Mouse (Mus musculus) MEL (cell line): ENCODE measurements around the gene Casp2.

Experiments used
- CTCF ChIP-seq, 3 experiments: IDR thresholded peaks in 2 of 3; conservative IDR thresholded peaks in 1 of 3; 2 replicates each; pipeline ENCODE4 v1.5.1; 2011 to 2012; ENCODE audit warnings: low read length in 3 of 3, low read depth in 2 of 3, mild to moderate bottlenecking in 2 of 3, improper control_type of control experiment in 1 of 3, inconsistent platforms in 1 of 3, mixed read lengths in 1 of 3, moderate library complexity in 1 of 3; ENCODE audit not compliant: control insufficient read depth in 1 of 3, insufficient read depth in 1 of 3, poor library complexity in 1 of 3, severe bottlenecking in 1 of 3
- ETS1 ChIP-seq: IDR thresholded peaks from 2 replicates; pipeline ENCODE4 v1.6.1; 2012; ENCODE audit warnings: low read depth, mild to moderate bottlenecking, inconsistent platforms, low read length, improper control_type of control experiment, moderate library complexity
- ZMIZ1 ChIP-seq: IDR thresholded peaks from 2 replicates; pipeline ENCODE4 v1.6.1; 2012; ENCODE audit warnings: low read depth, mild to moderate bottlenecking, inconsistent platforms, low read length, improper control_type of control experiment, moderate library complexity

GRCm38 (mm10) chr6:42318293-42318692, 53.5 kb downstream of the Casp2 start:
- TF ChIP-seq ZMIZ1 (no peak), ETS1 (no peak), CTCF (IDR thresholded peaks at IDR 0.05 in 2 of 3, conservative IDR thresholded peaks at IDR 0.05 in 1 of 3; ENCODE audit: control insufficient read depth in 1 of 3, insufficient read depth in 1 of 3, low read depth in 2 of 3, low read length in 3 of 3, poor library complexity in 1 of 3, severe bottlenecking in 1 of 3) (no peak)
